Mouse (Mus musculus): ENCODE measurements around the gene Sh3d19.
"Not testable (repeated sequence)": the region's sequence is repeated elsewhere in the genome, so short reads cannot be mapped to it uniquely, and the experiment has no call there.

GRCm38 (mm10) chr3:85981761-85982160, 10.9 kb downstream of the Sh3d19 start:
- not testable (repeated sequence) for TF ChIP-seq KAT2A (IDR thresholded peaks at IDR 0.05; ENCODE audit: insufficient replicate concordance, low read length); CTCF (conservative IDR thresholded peaks at IDR 0.05 in 1 of 2, IDR thresholded peaks at IDR 0.05 in 1 of 2; ENCODE audit: low read depth in 2 of 2, low read length in 2 of 2); POLR2A (IDR thresholded peaks at IDR 0.05; ENCODE audit: low read depth, low read length); NRF1 (IDR thresholded peaks at IDR 0.05; ENCODE audit: low read depth, low read length); ELF1 (IDR thresholded peaks at IDR 0.05; ENCODE audit: low read depth, low read length); HCFC1 (IDR thresholded peaks at IDR 0.05; ENCODE audit: low read depth, low read length); CHD2 (IDR thresholded peaks at IDR 0.05; ENCODE audit: low read length); POLR2AphosphoS2 (IDR thresholded peaks at IDR 0.05; ENCODE audit: low read depth, low read length); EP300 (IDR thresholded peaks at IDR 0.05; ENCODE audit: low read length); ZNF384 (IDR thresholded peaks at IDR 0.05; ENCODE audit: low read depth, low read length); NELFE (IDR thresholded peaks at IDR 0.05; ENCODE audit: low read depth, low read length); MAX (IDR thresholded peaks at IDR 0.05; ENCODE audit: low read length); ZKSCAN1 (IDR thresholded peaks at IDR 0.05; ENCODE audit: borderline replicate concordance, low read depth, low read length)
